Mouse (Mus musculus) brown adipose tissue, adult 24 weeks (tissue): ENCODE results near the gene Gm11037. TPM values are rescaled to one million over a fixed set of nuclear protein-coding genes. Genes with fewer than 3 reads are reported as not detected.
A peak's percentile ranks its signal among the peaks of the same experiment; 100 is the strongest.

Experiments used
- H3K27ac ChIP-seq: fragments of 200-500 bp; replicated peaks from 2 replicates; pipeline ENCODE4 v1.5.1; 2012; ENCODE audit warnings: low read depth, mild to moderate bottlenecking, low read length
- H3K4me1 ChIP-seq: fragments of 200-500 bp; 2 replicates; pipeline ENCODE4 v1.6.1; 2012; ENCODE audit warnings: low read length, mixed read lengths; ENCODE audit not compliant: control insufficient read depth, insufficient read depth, insufficient read length
- H3K4me3 ChIP-seq: fragments of 200-500 bp; 2 replicates; pipeline ENCODE4 v1.5.1; 2012; ENCODE audit warnings: low read depth, mild to moderate bottlenecking, low read length, moderate library complexity; ENCODE audit not compliant: insufficient read depth
- polyA plus RNA-seq: library from polyadenylated mRNA; stranded (reverse); fragments of >200 nt; gene quantifications from 2 replicates; pipeline ENCODE4 v1.2.4, GENCODE M21; 2012; ENCODE audit not compliant: missing spikeins, insufficient read depth, insufficient read length

The Gm11037 gene
- polyA plus RNA-seq, 1 experiment = not detected

DNA sequence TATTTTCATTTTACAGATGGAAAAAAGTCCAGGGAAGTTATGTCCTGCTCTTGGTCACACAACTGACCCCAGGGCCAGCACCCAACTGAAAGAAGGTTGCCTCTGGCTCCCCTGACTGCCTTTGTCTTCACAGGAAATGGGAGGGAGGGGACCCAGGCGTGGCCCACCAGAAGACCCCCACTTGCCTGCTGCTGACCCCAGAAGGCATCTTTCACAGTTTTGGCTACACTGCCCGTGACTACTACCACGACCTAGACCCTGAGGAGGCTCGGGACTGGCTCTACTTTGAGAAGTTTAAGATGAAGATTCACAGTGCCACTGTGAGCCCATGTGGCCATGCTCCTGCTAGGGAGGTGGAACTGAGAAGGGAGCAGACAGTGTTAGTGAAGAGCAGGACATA, 5.0 kb downstream of the Gm11037 start:
- H3K27ac ChIP-seq = peak overlapping the region; percentile 84

DNA sequence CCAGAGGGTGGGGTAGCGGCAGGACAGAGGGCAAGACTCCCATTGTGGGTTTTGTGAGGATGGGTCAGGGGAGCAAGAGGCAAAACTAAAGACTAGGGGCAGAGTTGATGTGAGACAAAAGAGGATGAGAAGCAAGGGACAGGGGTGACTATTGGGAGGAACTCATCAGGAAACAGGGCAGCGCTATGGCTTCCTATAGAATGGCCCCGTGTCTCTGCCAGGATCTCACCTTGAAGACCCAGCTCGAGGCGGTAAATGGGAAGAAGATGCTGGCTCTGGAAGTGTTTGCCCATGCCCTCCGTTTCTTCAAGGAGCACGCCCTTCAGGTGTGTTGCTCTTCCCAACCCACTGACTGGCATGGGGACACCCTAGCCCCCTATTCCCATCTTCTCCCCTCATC, 5.5 kb downstream of the Gm11037 start:
- Histone ChIP-seq H3K27ac (peak overlapping the region; percentile 84), H3K4me3 (no peak overlapping the region), H3K4me1 (peaks cover 49% of the 10 kb centered on the region)

More for the DNA sequence above, 5.0 kb downstream of the Gm11037 start:
- Histone ChIP-seq H3K4me1 (peaks cover 48% of the 10 kb centered on the region), H3K4me3 (no peak overlapping the region)

DNA sequence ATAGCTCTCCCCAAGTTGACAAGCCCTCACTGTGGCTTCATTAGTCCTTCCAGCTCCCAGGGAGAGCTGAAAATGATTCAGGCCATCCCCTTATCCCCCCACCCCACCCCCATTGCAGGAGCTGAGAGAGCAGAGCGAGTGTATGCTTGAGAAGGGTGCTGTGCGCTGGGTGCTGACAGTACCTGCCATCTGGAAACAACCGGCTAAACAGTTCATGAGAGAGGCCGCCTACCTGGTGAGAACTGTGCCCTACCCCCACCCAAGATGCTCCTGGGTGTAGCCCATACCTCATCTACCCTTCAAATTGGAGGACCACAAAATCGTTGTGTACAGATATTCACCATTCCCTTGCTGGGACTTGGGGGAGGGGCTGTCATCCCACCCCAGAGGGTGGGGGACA, 6.0 kb downstream of the Gm11037 start:
- Histone ChIP-seq H3K4me1 (peaks cover 44% of the 10 kb centered on the region), H3K4me3 (no peak overlapping the region), H3K27ac (peak overlapping the region; percentile 97)

DNA sequence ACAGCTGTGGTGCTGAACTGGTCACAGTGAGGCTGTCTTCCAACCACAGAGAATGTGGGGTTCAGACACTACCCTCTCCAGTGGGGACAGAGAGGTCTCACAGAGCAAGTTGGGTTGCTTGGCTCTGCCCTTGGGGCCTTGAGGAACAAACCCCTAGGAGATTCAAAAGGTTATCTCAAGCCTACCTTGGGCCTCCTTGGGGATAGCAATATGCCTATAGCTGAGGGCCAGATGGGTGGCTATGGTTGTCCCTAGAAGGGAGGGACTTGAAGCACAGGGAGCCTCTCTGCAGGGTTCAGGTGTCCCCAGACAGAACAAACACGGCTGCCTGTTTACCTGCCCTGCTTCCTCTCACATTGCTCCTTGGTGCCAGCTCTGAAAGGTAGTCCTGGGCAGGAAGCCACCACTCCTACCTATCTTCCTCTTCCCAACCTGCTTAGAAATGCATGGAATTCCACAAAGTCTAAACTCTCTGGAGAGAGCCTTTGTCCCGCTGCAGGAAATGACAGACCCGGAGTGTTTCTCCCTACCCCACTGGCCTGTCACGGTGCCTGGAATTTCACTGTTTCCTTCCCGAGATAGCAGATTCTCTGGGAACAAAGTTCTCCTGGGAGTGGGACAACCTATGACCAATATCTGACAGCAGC, 6.7 kb downstream of the Gm11037 start:
- Histone ChIP-seq H3K4me1 (peaks cover 44% of the 10 kb centered on the region), H3K4me3 (no peak overlapping the region), H3K27ac (peak overlapping the region; percentile 97)

DNA sequence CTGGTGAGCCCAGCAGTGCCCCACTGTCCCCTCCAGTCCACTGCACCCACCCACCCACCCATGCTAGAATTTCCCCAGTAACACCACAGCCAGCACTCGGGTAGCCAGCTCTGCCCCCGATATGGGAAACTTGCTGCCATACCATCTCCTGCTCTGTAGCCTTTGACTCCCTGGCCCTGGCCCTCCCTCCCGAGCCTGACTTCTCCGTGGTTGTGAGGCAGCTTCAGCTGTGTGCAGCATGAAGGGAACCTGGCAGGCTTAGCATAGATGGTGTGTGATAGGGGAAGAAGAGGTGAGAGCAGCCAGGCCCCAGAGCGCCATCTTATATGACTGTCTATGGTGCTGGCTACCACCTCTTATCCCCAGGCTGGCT, 7.2 kb downstream of the Gm11037 start:
- peak overlapping the region; percentile 16; the same call in 1 of the 2 replicates for H3K4me3 ChIP-seq
- peak overlapping the region; percentile 98 for H3K27ac ChIP-seq
- peaks cover 42% of the 10 kb centered on the region for H3K4me1 ChIP-seq

DNA sequence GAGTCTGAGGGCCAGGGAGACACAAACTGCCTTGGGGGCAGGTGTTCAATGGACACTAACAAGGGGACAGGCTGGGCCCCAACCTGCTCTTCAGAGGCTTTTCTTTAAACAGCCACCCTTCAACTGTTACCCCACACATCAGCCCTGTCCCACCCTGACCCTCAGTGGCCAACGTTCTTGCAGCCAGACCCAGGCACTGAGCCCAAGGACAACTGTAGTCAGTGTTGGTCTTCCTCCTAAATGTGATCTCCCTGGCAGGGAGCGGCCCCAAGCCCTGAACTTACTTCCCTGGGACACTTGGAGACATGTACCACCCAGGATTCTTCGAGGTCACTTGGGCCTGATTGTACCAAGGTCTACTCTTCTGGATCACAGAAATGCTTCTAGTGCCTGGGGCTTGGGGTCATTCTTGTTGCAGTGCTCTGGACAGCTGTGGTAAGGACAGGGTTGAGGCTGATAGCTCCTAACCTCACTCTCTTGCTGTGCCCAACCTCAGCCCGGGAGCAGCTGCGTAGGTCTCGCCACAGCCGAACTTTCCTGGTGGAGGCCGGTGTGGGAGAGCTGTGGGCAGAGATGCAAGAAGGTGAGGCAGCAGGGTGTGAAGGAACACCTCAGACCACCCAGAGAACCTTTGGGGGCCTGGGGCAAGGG, 8.2 kb downstream of the Gm11037 start:
- peak overlapping the region; percentile 98 for H3K27ac ChIP-seq
- H3K4me3 ChIP-seq = no peak overlapping the region
- peaks cover 38% of the 10 kb centered on the region for H3K4me1 ChIP-seq

DNA sequence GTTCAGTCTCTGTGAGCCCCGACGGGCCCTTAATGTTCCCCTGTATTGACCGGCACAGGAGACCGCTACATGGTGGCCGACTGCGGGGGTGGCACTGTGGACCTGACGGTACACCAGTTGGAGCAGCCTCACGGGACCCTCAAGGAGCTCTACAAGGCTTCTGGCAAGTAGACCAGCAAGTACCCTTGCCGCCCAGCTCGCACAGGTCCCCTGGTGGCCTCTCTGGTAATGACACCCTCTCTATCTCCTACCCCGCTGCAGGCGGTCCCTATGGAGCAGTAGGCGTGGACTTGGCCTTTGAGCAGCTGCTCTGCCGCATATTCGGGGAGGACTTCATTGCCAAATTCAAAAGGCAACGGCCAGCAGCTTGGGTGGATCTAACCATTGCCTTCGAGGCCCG, 9.3 kb downstream of the Gm11037 start:
- no peak overlapping the region for H3K4me3 ChIP-seq
- H3K27ac ChIP-seq = peak overlapping the region; percentile 98
- H3K4me1 ChIP-seq = peaks cover 40% of the 10 kb centered on the region

GRCm38 (mm10) chr2:131143007-131143780, 9.9 kb downstream of the Gm11037 start:
- Histone ChIP-seq H3K27ac (peak overlapping the region; percentile 6; the same call in 1 of the 2 replicates), H3K4me3 (no peak overlapping the region), H3K4me1 (peaks cover 44% of the 10 kb centered on the region)

- H3K4me1 ChIP-seq = peaks cover 42% of the 10 kb centered on the region
- H3K4me3 ChIP-seq = no peak overlapping the region
- no peak overlapping the region for H3K27ac ChIP-seq
Observed at GRCm38 (mm10) chr2:131145121-131145520, 11.8 kb downstream of the Gm11037 start.

DNA sequence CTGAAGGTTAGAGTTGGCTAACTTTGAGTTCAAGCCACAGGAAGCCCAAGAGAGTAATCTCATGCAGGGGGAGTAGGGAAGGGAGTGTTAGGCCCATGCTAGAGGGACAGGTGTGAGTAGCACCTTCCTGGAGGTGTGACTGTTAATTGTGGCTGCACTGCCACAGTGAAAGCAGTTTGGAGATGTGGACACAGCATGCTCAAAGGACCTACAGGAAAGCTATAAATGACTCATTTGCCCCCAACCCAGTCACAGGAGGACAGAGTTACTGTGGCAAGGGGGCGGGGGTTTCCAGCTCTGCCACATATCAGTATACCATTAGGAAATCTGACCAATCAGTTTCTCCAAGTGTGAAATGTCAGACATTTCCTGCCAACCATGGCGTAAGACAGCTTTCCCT, 12.2 kb downstream of the Gm11037 start:
- Histone ChIP-seq H3K4me3 (no peak overlapping the region), H3K27ac (no peak overlapping the region), H3K4me1 (peaks cover 44% of the 10 kb centered on the region)

- peaks cover 40% of the 10 kb centered on the region for H3K4me1 ChIP-seq
Observed at GRCm38 (mm10) chr2:131146193-131147042, 13.1 kb downstream of the Gm11037 start.

GRCm38 (mm10) chr2:131147043-131147365, 13.7 kb downstream of the Gm11037 start:
- peak overlapping the region; percentile 99 for H3K27ac ChIP-seq
- peak overlapping the region; percentile 4; the same call in 1 of the 2 replicates for H3K4me3 ChIP-seq

More at GRCm38 (mm10) chr2:131146193-131147042, 13.1 kb downstream of the Gm11037 start:
- H3K27ac ChIP-seq = peak overlapping the region; percentile 99; the same call in 1 of the 2 replicates
- no peak overlapping the region for H3K4me3 ChIP-seq

GRCm38 (mm10) chr2:131148353-131149253, 15.3 kb downstream of the Gm11037 start:
- Histone ChIP-seq H3K4me1 (peaks cover 33% of the 10 kb centered on the region), H3K27ac (peak overlapping the region; percentile 99)

More at GRCm38 (mm10) chr2:131147043-131147365, 13.7 kb downstream of the Gm11037 start:
- H3K4me1 ChIP-seq = peaks cover 36% of the 10 kb centered on the region

DNA sequence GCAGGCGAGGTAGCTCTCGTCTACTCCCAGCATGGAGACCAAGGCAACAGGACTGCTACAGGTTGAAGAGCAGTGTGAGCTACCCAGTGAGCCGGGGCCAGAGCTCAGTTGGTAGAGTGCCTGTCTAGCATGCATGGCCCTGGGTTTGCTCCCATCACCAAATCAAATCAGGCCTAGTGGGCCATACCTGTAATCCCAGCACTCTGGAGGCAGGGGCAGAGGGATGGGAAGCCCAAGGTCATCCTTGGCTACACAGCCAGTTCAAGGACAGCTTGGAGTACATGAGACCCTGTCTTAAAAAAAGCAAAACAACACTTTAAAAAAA, 15.9 kb downstream of the Gm11037 start:
- Histone ChIP-seq H3K4me1 (peaks cover 33% of the 10 kb centered on the region), H3K4me3 (no peak overlapping the region), H3K27ac (peak overlapping the region; percentile 95)

More at GRCm38 (mm10) chr2:131148353-131149253, 15.3 kb downstream of the Gm11037 start:
- peak overlapping the region; percentile 15 for H3K4me3 ChIP-seq
